Mouse (Mus musculus) hindlimb bud, embryonic 11.5 days (tissue): ENCODE data around the gene Adcy6.

ENCODE experiments used
- DNase-seq: peaks from one replicate; pipeline ENCODE4 v3.0.0-alpha.2; 2012; ENCODE audit warnings: low read depth, low spot score; ENCODE audit errors: extremely low spot score

Adcy6 gene

DNA sequence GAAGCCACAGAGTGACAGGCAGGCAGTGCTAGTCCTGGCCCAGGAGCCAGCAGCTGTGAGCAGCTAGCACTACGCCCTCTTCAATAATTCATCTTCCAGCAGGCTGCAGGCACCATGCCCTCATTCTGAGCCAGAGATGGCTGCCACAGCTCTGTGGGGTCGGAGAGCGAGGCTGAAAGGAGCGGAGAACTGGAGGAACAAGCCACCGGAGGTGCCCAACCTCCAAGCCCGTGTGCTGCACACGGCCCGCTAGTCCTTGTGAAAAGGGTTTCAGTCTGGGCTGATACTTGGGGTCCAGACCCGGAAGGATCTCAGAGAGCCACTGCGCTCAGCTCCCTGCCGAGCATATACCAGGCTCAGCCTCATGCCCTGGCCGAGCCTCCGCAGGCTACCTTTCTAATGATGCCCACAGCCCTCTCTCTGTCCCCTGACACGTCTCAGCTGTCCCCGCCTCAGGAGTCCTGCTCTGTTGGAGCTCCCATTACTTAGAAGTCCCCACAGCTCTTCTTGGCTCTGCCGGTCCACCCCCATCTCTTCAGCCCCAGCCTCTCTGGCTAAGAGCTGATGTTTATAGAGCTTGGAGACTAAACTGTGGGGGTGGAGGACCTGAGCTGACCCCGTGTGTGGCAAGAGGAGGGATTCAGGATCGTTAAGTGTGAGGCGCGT, 18.8 kb upstream of the Adcy6 start:
- no peak for DNase-seq

DNA sequence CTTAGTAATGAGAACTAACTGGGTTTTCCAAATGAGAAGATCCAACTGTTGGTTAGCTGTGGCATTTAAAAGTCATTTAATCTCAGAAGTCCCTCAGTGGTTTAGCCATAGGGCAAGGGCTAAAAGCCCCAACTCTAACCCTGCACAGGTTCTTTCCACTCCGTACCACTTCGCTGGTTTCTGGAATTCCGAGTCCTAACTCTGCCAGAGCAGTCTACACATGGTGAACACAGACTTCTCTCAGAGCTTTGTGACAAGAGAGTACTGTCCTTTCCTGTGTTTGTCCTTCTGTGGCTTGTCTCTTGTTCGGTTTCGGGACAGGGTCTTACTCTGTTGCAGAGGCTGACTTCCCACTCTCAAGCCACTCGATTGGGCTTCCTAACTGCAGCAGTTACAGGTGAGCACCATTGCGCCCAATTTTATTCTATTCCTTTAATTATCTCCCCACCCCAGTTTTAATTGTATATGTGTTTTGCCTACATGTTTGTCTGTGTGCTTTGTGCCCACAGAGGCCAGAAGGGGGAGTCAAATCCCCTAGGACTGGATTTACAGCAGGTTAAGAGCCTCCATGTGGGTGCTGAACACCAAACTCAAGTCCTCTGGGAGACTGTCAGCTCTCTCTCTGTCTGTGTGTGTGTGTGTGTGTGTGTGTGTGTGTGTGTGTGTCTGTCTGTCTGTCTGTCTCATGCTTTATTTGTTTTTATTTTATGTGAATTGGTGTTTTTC, 16.8 kb upstream of the Adcy6 start:
- DNase-seq = no peak

DNA sequence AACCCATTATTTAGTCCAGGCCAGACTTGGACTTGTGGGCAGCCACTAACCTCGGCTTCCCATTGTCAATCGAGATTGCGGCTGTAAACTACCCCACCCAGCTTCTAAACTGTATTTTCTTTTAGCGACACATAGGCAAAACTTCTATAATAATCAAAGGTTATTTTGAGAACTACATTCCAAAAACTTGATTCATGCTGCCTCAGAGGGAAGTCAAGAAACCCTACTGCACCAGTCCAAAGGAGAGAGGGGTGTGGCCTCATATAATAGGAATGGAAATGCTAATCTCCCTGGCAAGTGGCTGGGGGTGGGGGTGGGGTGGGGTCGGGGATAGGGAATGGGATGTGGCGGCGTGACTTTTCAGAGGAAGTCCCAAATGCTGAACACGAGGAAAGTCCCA, 16.2 kb upstream of the Adcy6 start:
- DNase-seq = no peak

DNA sequence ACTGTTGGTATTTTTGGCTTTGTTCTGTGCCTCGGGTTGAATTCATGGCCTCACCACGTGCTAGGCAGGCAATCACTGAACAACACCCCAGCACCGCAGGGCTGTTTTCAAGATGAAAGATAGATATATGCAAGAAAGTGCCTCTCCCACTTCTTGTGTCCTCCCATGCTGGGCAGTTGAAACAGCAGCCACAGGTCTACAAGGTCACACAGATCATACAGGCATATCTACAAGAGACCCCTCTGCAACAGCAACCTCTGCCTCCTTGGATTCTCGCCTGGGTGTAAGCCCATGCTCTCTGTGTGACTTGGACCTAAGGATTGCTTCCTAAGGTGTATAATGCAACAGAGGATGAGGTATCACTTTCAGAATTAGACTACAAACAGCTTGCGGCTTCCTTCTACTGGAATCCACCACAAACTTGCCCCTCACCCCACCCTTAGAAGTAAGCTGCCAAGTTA, 13.5 kb upstream of the Adcy6 start:
- no peak for DNase-seq

DNA sequence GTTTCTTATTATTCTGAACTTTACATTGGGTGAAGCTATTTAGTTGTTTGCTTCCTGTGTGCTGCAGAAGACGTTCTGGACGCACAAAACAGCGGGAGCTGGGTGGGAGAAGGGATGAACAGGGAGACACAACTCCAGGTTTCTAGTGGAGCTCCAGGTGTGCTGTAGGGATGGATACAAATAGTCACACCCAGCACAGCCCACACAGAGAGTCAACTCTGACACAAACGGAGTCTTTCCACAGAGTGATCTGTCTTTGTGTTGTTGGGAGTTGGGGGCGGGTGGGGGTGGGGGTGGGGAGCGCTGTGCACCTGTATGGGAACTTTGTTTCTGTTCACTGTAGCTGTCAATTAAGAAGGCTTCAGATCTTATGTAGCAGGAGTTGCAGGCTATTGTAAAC, 12.8 kb upstream of the Adcy6 start:
- no peak for DNase-seq

DNA sequence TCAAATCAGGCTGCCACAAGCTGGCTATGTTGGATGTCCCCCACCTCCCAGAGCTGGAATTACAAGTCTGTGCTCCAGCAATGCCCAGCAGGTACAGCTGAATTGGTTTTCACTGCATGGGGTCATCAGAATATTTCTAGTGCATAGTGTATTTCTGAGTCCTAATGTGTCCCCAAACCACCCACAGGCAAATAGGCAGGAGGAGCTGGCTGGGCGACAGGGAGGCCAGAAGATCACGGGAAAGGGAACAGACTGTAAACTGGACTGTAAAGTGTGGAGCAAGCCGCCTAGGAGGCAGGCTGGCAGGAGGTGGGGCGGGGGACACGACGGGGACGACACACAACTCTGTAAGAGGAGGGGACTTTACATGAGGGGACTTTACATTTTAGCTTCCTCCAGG, 12.3 kb upstream of the Adcy6 start:
- no peak for DNase-seq

DNA sequence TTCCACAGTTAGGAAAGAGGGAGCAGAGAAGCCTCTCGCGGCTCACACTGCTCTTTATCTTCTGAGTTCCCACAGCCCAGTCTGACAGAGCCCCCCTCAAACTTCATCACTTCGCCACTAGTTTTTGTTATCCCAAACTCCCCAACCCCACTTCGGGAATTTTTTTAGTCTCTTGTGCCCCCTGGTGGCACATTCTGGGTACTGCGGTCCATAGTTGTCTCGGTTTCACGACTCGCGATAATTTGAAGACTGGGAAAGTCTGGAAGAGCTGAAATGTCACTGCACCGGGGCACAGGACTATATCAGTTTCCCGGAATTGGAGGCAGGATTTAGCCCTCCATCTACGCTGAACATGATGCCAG, 7.3 kb upstream of the Adcy6 start:
- DNase-seq = peak; percentile 93

DNA sequence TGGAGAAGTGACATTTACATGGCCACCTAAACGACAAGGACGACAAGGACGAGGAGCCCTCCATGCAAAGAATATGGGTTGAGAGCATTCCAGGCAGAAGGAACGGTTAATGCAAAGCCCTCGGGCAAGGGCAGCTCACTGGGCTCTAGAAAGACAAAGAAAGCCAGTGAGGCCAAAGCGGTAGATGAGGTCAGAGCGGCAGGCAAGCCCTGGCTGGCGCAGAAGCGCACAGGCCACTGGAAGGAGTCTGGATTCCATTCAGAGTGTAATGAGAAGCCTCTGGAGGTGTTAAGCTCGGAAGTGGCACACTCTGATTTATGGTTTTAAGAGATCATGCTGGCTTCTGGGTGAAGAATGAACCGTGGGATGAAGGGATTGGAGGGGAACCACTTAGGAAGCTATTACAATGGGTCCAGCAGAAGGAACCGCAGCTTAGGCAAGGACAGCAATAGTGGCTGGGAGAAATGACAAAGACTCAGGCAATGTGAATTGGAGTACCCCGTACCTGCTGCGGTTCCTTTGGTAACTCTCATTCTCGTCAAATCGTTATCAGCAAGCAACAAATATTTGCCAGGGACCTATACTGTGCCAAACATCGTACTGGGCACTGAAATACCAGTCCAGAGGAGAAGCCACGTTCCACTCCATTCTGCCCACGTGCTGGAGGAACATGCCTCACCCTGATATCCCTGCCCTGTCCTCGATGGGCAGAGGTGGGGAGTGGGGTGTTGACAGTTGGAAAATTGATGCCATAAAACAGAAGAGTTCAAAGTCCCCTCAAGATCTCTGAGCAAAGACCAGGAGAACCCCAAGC, 6.7 kb upstream of the Adcy6 start:
- no peak for DNase-seq

DNA sequence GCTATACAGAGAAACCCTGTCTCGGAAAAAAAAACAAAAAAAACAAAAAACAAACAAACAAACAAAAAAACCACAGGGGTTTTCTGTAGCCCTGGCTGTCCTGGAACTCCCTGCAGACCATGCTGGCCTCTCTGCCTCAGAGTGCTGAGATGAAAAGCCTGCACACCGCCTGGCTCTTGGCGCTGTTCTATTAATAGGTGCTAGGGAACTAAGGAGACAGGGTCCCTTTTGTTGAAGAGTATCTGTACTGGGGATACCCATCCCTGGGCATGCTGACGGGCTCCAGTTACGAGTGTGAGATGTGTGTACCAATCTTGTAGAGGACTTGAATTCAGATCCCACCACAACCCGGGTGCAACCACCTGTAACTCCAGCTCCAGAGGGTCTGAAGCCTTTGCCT, 5.9 kb upstream of the Adcy6 start:
- no peak for DNase-seq

DNA sequence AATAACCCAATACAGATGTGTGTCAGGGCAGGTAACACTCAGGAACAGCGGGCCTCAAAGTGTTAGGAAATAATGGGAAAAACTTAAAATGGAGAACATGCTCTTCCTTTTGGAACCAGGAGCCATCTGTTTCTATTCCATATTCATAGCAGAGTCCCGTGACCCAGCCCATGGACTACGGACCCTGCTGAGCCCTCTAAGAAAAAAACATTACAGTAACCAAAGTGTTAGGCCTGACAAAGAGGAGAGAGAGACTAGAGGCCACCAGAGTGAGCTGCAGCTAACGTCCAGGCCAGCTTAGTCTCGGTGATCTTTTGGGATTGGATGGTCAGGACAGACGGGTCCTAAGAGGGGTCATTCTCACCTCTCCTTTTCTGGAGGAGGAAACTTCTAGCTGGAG, 5.1 kb upstream of the Adcy6 start:
- no peak for DNase-seq

DNA sequence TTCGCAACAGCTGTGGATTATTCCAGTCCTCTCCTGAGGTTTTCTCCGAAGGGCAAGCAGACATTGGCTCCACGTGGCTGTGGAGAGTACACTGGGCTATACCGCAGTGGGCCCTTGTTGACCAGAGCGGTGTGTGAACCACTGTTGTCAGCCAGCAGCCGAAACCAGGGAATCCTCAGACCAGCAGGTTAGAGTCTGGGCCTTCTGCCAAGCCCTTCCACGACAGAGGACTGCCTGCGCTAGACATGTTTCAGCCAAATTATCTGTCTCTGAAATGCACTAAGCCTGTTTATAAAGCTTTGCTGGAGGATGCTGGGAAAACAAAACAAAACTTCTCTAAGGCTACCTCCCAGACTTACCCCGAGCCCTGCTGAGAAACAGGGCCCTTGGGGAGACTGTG, 4.7 kb upstream of the Adcy6 start:
- DNase-seq = no peak

DNA sequence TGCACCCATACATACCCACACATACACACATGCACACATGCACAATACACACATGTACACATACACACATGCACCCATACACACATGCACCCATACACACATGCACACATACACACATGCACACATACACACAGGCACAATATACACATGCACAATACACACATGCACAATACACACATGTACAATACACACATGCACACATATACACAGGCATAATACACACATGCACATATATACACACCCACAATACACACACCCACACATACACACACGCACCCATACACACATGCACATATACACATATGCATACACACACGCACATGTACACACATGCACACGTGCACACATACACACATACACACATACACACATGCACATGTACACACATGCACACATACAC, 2.4 kb upstream of the Adcy6 start:
- DNase-seq = no peak

DNA sequence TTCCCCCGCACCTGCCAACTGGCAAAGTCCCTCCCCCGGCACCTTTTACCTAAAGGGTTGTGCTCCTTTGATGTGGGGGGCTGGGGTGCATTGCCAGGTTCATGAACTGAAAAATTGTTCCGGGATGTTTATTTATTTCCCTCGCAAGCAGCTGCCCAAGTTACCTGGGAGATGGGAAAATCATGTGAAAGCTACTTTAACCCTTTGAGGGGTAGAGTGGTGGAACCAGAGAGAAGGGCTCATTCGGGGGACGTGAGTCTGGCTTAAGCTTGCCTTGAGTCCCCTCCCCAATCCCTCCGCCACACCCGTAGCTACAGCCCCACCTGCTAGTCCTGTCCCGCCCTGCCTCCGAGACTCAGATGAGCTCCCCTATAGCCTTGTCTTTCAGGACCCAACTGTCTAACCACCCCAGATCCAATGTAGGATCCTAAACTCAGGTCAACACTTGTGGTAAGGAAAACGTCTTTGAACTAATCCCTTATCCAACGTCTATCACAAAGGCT, 306 bp upstream of the Adcy6 start:
- DNase-seq = no peak

DNA sequence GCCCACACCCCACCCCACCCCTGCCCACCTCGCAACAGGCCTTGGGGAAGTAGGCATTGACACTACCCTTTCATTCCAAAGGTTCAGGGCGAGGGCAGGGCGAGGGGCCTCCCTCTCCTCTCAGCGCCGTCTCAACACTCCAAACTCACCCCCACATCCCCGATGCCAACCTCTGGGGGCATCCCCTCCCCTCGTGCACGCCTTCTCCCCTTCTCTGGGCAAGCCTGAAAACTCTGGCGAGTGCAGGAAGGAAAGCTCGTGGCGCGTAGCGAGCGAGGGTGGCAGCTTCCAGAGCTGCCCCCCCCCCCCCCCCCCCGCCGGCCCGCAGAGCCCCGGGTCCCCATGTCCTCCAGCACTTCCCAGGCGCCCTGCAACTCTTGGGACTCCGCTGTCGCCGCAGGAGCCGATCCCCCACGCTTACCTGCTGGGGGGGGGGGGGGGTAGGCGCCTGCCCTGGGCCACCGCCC, 1.1 kb downstream of the Adcy6 start:
- DNase-seq = no peak

DNA sequence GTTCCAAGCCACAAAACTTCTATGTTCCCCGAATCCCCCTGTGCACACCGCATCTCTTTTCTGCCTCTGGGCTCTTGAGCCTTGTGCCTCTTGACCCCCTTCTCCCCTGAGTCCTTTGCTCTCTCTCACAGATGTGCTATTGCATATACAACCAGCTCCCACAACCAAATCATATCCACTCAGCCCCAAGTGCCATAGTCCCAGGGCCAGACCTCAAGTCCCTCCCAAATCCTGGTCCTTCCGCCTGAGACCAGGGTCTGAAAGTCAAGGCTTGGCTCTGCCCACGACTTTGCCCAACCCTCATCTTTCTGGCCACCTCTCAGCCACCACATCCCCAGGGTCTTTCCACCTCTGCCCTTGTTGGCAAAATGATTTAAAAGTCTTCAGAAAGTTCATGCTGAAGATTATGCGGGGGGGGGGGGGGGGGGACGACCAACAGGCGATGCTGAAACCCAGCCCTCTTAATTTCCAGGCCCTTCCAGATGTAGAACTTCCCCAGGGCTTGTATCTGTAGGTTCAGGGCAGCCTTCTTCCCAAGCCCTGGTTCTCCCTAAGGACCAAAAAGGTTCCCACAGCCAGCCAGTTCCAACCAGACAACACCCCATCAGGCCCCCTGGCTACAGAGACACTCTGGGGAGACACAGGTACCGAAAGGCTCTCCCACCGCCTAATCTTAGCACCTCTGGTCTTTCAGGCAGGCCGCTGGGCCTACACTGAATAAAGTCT, 1.7 kb downstream of the Adcy6 start:
- no peak for DNase-seq

DNA sequence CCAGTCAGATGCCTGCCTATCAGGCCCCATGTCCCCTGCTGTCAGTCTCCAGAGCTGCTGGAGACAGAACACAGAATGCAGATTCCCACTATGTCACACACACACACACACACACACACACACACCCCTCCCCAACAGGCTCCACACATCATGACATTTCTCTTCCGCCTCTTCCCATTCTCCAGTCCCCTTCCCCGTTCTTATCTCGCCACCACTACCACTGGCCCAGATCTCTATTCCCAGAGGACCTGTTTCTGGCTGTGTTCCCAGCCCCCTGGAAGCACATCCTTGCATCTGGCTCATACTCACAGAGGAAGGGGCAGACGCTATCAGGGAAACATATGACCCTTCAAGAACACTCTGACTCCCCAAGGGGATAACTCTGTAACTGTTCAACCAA, 2.3 kb downstream of the Adcy6 start:
- DNase-seq = no peak

DNA sequence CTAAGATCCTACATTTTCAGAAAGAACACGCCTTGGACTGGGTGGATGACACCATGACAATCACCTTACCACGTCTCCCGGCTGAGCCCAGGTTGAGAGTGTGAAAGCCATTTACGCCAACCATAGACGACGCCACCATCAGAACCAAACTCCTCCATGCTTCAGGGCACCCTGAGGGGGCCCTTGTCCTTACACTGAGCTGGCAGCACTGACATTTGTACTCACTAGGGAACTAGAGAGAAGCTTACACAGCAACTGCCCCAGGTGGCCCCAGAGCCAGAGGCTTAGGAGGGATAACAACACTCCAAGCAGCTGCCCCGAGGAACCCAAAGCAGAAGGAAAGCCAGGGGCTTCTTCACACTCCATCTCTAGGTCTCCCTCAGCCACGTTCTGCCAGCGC, 3.1 kb downstream of the Adcy6 start:
- no peak for DNase-seq

DNA sequence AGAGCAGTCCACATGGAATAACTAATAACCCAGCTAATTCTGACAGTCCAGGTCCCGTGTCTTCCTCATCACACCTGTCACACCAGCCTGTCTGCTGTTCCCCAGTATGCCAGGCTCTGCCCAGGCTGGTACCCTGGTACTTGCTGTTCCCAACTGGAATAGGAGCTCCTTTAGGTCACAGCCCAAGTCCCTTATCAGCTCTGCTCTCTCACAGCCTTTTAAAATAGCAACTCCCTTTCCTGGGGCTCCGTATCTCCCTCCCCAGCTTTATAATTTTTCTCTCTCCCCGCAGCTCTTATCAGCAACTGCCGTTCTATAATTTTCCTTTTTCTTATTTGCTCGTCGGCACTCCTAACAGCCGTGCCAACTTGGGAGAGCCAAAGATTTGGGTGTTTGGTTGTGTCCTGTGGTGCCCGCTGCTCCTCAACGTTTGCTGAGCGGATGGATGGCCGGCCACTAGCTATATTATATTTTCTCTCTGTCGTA, 3.8 kb downstream of the Adcy6 start:
- no peak for DNase-seq

DNA sequence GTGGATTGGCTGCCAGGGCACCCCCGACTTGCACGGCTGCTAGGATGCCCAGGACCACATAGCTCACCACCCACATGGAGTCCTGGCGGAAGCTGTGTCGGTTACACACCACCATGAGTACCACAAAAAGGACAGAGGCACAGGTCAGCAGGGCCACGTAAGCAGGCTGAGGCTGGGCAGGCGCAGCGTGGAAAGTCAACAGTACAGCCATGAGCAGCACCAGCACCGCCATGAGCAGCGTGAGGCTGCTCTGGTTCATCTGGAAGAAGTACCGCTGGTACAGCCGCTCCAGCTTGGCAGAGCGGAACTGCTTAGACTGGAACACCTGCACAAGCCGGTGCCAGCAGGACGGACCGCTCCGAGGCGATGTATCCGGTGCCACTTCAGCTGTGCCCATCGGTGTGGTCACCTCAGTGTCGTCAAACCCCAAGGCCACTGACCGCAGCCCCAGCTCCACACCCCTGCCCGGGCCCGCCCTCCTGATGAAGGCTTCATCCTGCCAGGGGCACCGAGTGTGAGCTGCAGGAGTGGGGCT, 5.8 kb downstream of the Adcy6 start:
- DNase-seq = no peak

DNA sequence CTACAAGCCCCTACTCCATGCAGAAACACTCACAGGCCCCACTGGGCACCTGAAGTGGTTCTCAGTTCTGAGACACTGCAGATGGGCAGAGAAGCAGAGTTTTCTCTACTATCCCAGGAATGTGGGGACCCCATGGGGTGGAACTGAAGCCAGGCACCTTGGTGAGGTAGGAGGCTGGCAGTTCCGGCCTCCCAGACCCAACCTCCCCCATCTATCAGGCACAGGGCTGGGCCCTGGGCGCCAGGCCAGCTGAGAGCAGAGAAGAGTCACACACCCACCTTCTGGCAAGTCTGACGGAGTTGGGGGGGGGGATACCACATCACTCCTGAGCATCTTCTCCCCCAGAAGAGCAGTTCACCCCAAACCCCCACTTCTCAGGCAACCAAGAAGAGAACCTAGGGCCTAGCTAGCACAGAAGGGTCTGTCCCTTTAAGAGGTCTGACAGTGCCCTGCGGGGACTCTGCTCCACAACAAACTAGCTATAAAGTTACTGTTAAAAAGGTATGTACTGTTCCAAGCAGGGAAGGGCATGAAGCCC, 6.9 kb downstream of the Adcy6 start:
- DNase-seq = no peak
